Mouse (Mus musculus) right cerebral cortex, adult 2 months (tissue): Measurements from ENCODE around the gene Zcchc9.
A peak's percentile ranks its signal among the peaks of the same experiment; 100 is the strongest.

ENCODE experiments used
- DNase-seq, 2 experiments: peaks; one replicate each; pipeline ENCODE4 v3.0.0; 2021 to 2022; ENCODE audit warnings: low spot score in 2 of 2

The Zcchc9 gene

GRCm38 (mm10) chr13:91761654-91762445, 45.7 kb downstream of the Zcchc9 start:
- DNase-seq, result no peak

- DNase-seq, result no peak
These were observed 47.0 kb downstream of the Zcchc9 start for GRCm38 (mm10) chr13:91760302-91761050.

- DNase-seq, result no peak
These were observed 47.7 kb downstream of the Zcchc9 start for GRCm38 (mm10) chr13:91759791-91760190.

- DNase-seq, result no peak
These were observed 49.0 kb downstream of the Zcchc9 start for GRCm38 (mm10) chr13:91758316-91759048.

GRCm38 (mm10) chr13:91756230-91756629, 51.3 kb downstream of the Zcchc9 start:
- DNase-seq, result no peak

- no peak for DNase-seq
These were observed 52.7 kb downstream of the Zcchc9 start for GRCm38 (mm10) chr13:91754762-91755161.

GRCm38 (mm10) chr13:91753724-91754123, 53.8 kb downstream of the Zcchc9 start:
- peak in 1 of 2 experiments; percentile 7 for DNase-seq

- no peak for DNase-seq
These were observed 57.5 kb downstream of the Zcchc9 start for GRCm38 (mm10) chr13:91749981-91750380.

GRCm38 (mm10) chr13:91748401-91748800, 59.1 kb downstream of the Zcchc9 start:
- DNase-seq, result no peak
